Comparison of ENCODE assay signal across 8 mouse cellular contexts in genomic region chr5:21784161-21785052, GRCm38 (mm10). TPM values are rescaled to one million over a fixed set of nuclear protein-coding genes. Genes with fewer than 3 reads are reported as not detected.
A peak's percentile ranks its signal among the peaks of the same experiment; 100 is the strongest.
DNase-seq lines count a peak whose midpoint lies in the region; ATAC-seq and TF ChIP-seq lines count a peak whose summit lies in the region.

No protein-coding gene starts in this region.

- intact Hi-C loops in left cerebral cortex, adult 2 months (cut with DNase I) = loop anchor here (5.0 kb wide), 2 partner anchors 117 to 733 kb away; no protein-coding TSS in a partner anchor
- intact Hi-C loops in left cerebral cortex, postnatal 25 days (cut with DNase I) = loop anchor here (5.0 kb wide), 2 partner anchors 47 to 733 kb away; partner anchors contain the start of gene Pmpcb

- peaks cover 52% of the 10 kb centered on the region for H3K36me3 ChIP-seq in erythroblast, embryonic 14.5 days (ENCODE audit: control insufficient read depth)
- peaks cover 24% of the 10 kb centered on the region for H3K36me3 ChIP-seq in intestine, embryonic 15.5 days
- H3K36me3 ChIP-seq in liver, postnatal 0 days (replicated peaks; ENCODE audit: insufficient read depth, low read length) = peaks cover 32% of the 10 kb centered on the region
- H3K36me3 ChIP-seq in small intestine, adult 2 months (ENCODE audit: control insufficient read depth, insufficient read depth, low read length) = peaks cover 12% of the 10 kb centered on the region

- under 1% methylated on average over 51 of the region's 51 CpGs for WGBS in intestine, embryonic 15.5 days
- WGBS in liver, postnatal 0 days (ENCODE audit: insufficient replicate concordance) = under 1% methylated on average over 49 of the region's 51 CpGs
- WGBS in small intestine, adult 2 months = under 1% methylated on average over 51 of the region's 51 CpGs

- no peak for TF ChIP-seq EP300 in liver, postnatal 0 days (IDR thresholded peaks at IDR 0.05; ENCODE audit: low read depth)

- DNase-seq in left cerebral cortex, adult 2 months (ENCODE audit: extremely low spot score in 1 of 2, low spot score in 2 of 2) = no peak
- no peak for DNase-seq in left cerebral cortex, postnatal 25 days (ENCODE audit: low spot score in 2 of 2)
- DNase-seq in adrenal gland, postnatal 10 days = peak; percentile 38
- peak; percentile 46 for DNase-seq in liver, postnatal 0 days
- DNase-seq in yolk sac, embryonic 10.5 days (ENCODE audit: low spot score) = no peak

- no peak for TF ChIP-seq POLR2A in small intestine, adult 2 months (IDR thresholded peaks at IDR 0.05; ENCODE audit: low read depth, low read length)

- TF ChIP-seq CTCF in left cerebral cortex, adult 2 months (IDR thresholded peaks at IDR 0.05) = no peak
- no peak for TF ChIP-seq CTCF in liver, postnatal 0 days (IDR thresholded peaks at IDR 0.05; ENCODE audit: low read depth)
- no peak for TF ChIP-seq CTCF in small intestine, adult 2 months (IDR thresholded peaks at IDR 0.05; ENCODE audit: extremely low read depth, insufficient read length, insufficient replicate concordance, low read depth, low read length)

- H3K27me3 ChIP-seq in erythroblast, embryonic 14.5 days (ENCODE audit: control insufficient read depth) = no peaks in the 10 kb centered on the region
- no peaks in the 10 kb centered on the region for H3K27me3 ChIP-seq in intestine, embryonic 15.5 days (replicated peaks)
- H3K27me3 ChIP-seq in liver, postnatal 0 days (ENCODE audit: insufficient read depth, low read length) = no peaks in the 10 kb centered on the region
- H3K27me3 ChIP-seq in small intestine, adult 2 months (ENCODE audit: control insufficient read depth, insufficient read depth, low read length) = no peaks in the 10 kb centered on the region

- H3K4me3 ChIP-seq in left cerebral cortex, adult 2 months = peak overlapping the region; percentile 89
- peak overlapping the region; percentile 85 for H3K4me3 ChIP-seq in erythroblast, embryonic 14.5 days (replicated peaks)
- H3K4me3 ChIP-seq in intestine, embryonic 15.5 days (replicated peaks) = peak overlapping the region; percentile 97
- H3K4me3 ChIP-seq in liver, postnatal 0 days (ENCODE audit: low read depth, low read length) = peak overlapping the region; percentile 99
- H3K4me3 ChIP-seq in small intestine, adult 2 months (ENCODE audit: low read depth, low read length) = peak overlapping the region; percentile 69

- no peaks in the 10 kb centered on the region for H3K9me3 ChIP-seq in erythroblast, embryonic 14.5 days (ENCODE audit: control insufficient read depth, low read length)
- no peaks in the 10 kb centered on the region for H3K9me3 ChIP-seq in intestine, embryonic 15.5 days
- H3K9me3 ChIP-seq in liver, postnatal 0 days (ENCODE audit: low read length) = no peaks in the 10 kb centered on the region

- H3K27ac ChIP-seq in left cerebral cortex, adult 2 months = peak overlapping the region; percentile 80
- H3K27ac ChIP-seq in intestine, embryonic 15.5 days = peak overlapping the region; percentile 55
- H3K27ac ChIP-seq in liver, postnatal 0 days (ENCODE audit: low read depth) = peak overlapping the region; percentile 58
- no peak overlapping the region for H3K27ac ChIP-seq in small intestine, adult 2 months (ENCODE audit: insufficient read depth, low read depth, low read length)

- peak overlapping the region; percentile 85 for H3K4me2 ChIP-seq in intestine, embryonic 15.5 days (replicated peaks)
- H3K4me2 ChIP-seq in liver, postnatal 0 days (ENCODE audit: low read depth, low read length) = peak overlapping the region; percentile 100

- ATAC-seq in intestine, embryonic 15.5 days = peak; percentile 79
- peak; percentile 8; the same call in 1 of the 2 replicates for ATAC-seq in liver, postnatal 0 days

- H3K9ac ChIP-seq in intestine, embryonic 15.5 days = peak overlapping the region; percentile 85
- H3K9ac ChIP-seq in liver, postnatal 0 days (replicated peaks) = peak overlapping the region; percentile 90

- H3K4me1 ChIP-seq in erythroblast, embryonic 14.5 days (ENCODE audit: control insufficient read depth) = peaks cover 51% of the 10 kb centered on the region
- peaks cover 6% of the 10 kb centered on the region; the same call in 1 of the 2 replicates for H3K4me1 ChIP-seq in intestine, embryonic 15.5 days (replicated peaks)
- peaks cover 22% of the 10 kb centered on the region for H3K4me1 ChIP-seq in liver, postnatal 0 days (ENCODE audit: insufficient read depth)
- peaks cover 2% of the 10 kb centered on the region; the same call in 1 of the 2 replicates for H3K4me1 ChIP-seq in small intestine, adult 2 months (ENCODE audit: control insufficient read depth, insufficient read depth, insufficient read length, low read length)

RNA-seq across cellular contexts. Expression of gene Dnajc2, which starts 0.6 kb away (rescaled TPM):
- total RNA-seq in left cerebral cortex, adult 2 months (2021) = 10 to 100 TPM; 34.4 to 34.9 TPM
- 10 to 100 TPM; 29.6 to 34.9 TPM for total RNA-seq in left cerebral cortex, postnatal 25 days (2021)
- 10 to 100 TPM; 26.5 to 28.8 TPM for total RNA-seq in adrenal gland, postnatal 10 days (2021)
- polyA plus RNA-seq in erythroblast, embryonic 14.5 days (2012) = 0.77 and 0.83 TPM in 2 replicates
- polyA plus RNA-seq in intestine, embryonic 15.5 days (2015; fragmentation: Nextera tagmentation; extraction: Ambion mirVana) = 76.3 and 88.1 TPM in 2 replicates
- 25.0 and 27.1 TPM in 2 replicates for polyA plus RNA-seq in liver, postnatal 0 days (2015; fragmentation: Nextera tagmentation; extraction: Ambion mirVana)
- 3.2 and 9.2 TPM in 2 replicates for polyA plus RNA-seq in small intestine, adult 2 months (2012; rRNA removed)

RNA-seq across cellular contexts. Expression of gene Psmc2, which starts 0.7 kb away (rescaled TPM):
- total RNA-seq in left cerebral cortex, adult 2 months (2021) = 100 to 1,000 TPM; 105 to 113 TPM
- total RNA-seq in left cerebral cortex, postnatal 25 days (2021) = 100 to 1,000 TPM; 108 to 118 TPM
- 100 to 1,000 TPM; 108 to 114 TPM for total RNA-seq in adrenal gland, postnatal 10 days (2021)
- polyA plus RNA-seq in erythroblast, embryonic 14.5 days (2012) = 1.0 and 1.5 TPM in 2 replicates
- 165 and 175 TPM in 2 replicates for polyA plus RNA-seq in intestine, embryonic 15.5 days (2015; fragmentation: Nextera tagmentation; extraction: Ambion mirVana)
- 76.7 and 82.0 TPM in 2 replicates for polyA plus RNA-seq in liver, postnatal 0 days (2015; fragmentation: Nextera tagmentation; extraction: Ambion mirVana)
- polyA plus RNA-seq in small intestine, adult 2 months (2012; rRNA removed) = 4.4 and 8.7 TPM in 2 replicates

RNA-seq across cellular contexts. Expression of gene Pmpcb, which starts 47.5 kb away (rescaled TPM):
- total RNA-seq in left cerebral cortex, adult 2 months (2021) = 10 to 100 TPM; 66.8 to 68.7 TPM
- total RNA-seq in left cerebral cortex, postnatal 25 days (2021) = 10 to 100 TPM; 68.0 to 71.4 TPM
- total RNA-seq in adrenal gland, postnatal 10 days (2021) = 100 to 1,000 TPM; 235 to 244 TPM
- 1.3 and 1.4 TPM in 2 replicates for polyA plus RNA-seq in erythroblast, embryonic 14.5 days (2012)
- polyA plus RNA-seq in intestine, embryonic 15.5 days (2015; fragmentation: Nextera tagmentation; extraction: Ambion mirVana) = 80.7 and 88.8 TPM in 2 replicates
- polyA plus RNA-seq in liver, postnatal 0 days (2015; fragmentation: Nextera tagmentation; extraction: Ambion mirVana) = 43.6 and 45.9 TPM in 2 replicates
- 9.2 and 14.6 TPM in 2 replicates for polyA plus RNA-seq in small intestine, adult 2 months (2012; rRNA removed)

Comparison
In these comparisons a context has a peak if more than half of its experiments do, and no peak if none do; other contexts are left out.
1. DNase-seq: peak in adrenal gland, postnatal 10 days (single experiment) and liver, postnatal 0 days (single experiment); none in left cerebral cortex, adult 2 months (0 of 2), left cerebral cortex, postnatal 25 days (0 of 2) and yolk sac, embryonic 10.5 days (single experiment).
2. Peak in every context shown above with its lines, with median percentiles within 50 percentile points of each other: H3K4me3 ChIP-seq.